Mouse (Mus musculus): ENCODE data around the gene Hkdc1.

The Hkdc1 gene

DNA sequence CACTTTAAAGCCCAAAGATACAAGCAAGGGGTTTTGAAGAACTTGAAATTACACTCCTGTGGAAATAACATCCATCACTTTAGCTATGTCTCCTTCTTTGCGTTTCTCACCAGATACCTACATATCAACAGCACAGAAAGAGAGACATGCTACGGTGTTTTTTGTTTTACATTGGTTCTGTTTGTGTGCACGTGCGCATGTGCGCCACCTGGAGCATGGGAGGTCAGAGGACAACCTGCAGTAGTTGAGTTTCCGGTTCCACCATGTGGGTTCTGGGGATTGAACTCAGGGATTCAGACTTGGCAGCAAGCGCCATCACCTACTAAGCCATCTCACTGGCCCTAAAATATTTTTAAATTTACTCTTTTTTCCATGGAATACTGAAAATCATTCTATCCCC lies 63.5 kb downstream of the Hkdc1 start:
- DNase-seq = no peak

DNA sequence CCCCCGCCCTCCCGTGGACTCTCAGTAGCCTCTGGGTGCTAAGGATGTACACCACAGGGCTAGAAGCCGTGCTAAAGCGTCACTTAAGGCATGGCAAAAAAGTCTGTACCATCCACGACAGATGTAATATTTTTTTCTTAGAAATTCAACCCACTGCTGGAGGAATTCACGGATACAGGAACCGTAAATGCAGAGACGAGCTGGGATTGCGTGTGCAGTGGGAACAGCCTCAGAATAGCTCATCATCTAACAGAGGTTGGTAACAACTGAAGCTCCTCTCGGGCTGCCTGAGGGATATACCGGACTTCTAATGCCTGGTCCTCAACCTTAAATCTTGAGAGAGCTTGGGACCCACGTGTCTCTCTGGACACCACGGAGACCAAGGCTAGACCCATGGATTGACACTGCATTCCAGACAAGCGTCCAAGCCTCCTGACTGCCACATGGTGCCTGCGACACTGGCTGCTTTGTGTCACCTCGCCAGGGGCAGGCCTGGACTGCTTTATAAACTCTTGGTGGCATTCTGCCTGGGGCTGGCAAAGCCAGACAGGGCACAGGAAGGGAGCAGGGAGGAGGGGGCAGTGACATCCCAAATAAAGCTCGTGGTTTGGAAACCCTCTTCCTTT lies 66.1 kb downstream of the Hkdc1 start:
- peak; percentile 76 for DNase-seq

DNA sequence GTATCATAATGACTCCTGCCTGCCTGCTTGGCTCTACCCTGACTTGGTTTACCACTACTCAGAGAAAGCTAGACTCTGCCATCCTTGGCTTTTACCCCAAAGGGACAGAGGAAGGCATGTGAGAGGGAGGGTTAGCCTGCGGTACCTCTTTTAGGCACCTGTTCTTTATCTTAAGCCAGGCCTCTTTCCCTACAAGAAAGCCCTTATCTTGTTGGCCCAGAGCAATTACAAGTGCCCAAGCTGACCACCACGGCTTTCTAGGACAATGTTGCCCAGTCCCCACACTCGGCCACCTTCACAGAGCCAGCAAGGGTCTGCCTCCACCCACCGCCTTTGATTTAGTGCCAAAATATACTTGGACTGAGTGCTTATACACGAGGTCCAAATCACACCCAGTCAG lies 77.1 kb downstream of the Hkdc1 start:
- no peak for DNase-seq

GRCm38 (mm10) chr10:62344004-62344752 lies 78.1 kb downstream of the Hkdc1 start:
- no peak for DNase-seq

DNA sequence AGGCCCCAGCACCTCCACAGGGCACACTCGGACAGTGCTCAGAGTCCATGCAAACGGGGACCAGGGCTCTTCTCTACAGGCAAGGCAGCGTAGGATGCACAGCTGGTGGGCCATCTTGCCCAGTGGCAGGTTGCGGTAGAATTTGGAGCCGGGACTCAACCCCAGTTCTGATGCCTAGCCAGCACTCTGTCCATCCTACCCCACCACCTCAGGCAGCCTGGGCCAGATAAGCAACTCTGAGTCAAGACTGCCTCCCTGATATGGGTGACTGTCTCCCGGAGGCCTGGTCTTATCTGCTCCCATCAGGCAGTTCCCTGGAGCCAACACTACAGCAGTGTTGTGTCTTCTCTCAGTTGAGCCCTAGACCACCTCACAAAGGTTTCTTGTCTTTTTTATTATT lies 79.8 kb downstream of the Hkdc1 start:
- no peak for DNase-seq

GRCm38 (mm10) chr10:62341956-62342355 lies 80.3 kb downstream of the Hkdc1 start:
- DNase-seq = no peak

GRCm38 (mm10) chr10:62340991-62341390 lies 81.3 kb downstream of the Hkdc1 start:
- DNase-seq = no peak

- DNase-seq = peak; percentile 98
These were observed 82.1 kb downstream of the Hkdc1 start for GRCm38 (mm10) chr10:62340095-62340731.

GRCm38 (mm10) chr10:62339211-62340094 lies 82.8 kb downstream of the Hkdc1 start:
- DNase-seq = peak; percentile 50

GRCm38 (mm10) chr10:62338626-62339025 lies 83.7 kb downstream of the Hkdc1 start:
- DNase-seq = no peak

- DNase-seq = no peak
These were observed 84.1 kb downstream of the Hkdc1 start for GRCm38 (mm10) chr10:62338176-62338575.

DNA sequence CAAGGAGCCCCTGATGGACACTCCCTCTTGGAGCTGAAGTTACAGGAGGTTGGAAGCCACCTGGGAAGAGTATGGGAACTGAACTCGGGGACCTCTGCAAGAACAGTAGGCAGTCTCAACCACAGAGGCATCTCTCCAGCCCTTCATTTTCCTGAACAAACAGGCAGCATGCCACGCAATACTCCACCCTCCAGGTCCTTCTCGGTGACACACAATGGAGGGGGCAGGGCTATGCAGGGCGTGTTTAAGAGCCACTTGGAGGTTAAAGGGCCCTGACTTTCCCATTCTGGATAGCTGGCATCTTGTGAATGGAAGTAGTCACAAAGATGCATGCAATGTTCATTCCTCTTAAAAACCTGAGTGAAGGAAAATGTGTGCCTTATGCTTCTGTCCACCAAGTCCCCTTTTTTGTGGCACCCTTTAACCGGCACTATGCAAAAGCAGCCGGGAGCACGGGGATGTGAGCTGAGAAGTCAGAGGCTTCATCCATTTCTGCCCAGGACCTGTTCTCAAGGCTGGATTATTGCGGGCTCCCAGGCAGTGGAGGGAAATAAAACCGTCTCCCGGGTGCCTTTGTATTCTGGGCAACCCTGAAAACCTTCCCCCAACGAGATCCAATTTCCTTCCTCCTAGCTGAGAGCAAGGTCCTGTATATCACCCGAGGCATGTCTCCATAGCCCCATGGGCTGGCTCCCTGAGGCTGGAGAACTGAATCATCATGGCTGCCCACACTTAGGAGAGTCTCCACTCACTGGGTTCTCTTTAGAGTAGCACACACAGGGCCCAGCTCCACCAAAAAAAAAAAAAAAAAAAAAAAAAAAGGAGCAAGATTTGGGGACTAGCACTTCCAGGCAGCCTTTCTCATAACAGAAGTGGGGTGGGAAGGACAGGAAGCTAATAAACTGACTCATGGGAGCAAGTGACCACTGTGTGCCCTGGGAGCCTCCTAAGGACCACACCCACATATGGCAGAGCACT lies 85.4 kb downstream of the Hkdc1 start:
- DNase-seq = no peak

DNA sequence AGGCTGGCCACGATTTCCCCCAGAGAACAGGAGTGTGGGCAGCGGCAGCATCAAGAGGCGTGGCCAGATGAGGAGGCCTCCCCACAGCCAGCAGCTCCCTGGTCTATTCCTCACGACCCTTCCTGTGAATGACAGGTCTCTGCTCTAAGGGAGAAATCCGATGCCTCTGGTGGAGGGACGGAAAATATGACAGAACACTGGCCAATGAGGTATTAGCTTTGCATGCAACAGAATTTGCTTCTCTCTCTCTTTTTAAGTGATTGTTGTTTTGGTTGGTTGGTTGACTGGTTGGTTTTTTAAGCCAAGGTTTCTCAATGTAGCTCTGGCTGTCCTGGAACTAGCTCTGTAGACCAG lies 86.9 kb downstream of the Hkdc1 start:
- no peak for DNase-seq

- no peak for DNase-seq
These were observed 87.4 kb downstream of the Hkdc1 start for GRCm38 (mm10) chr10:62334686-62335422.

DNA sequence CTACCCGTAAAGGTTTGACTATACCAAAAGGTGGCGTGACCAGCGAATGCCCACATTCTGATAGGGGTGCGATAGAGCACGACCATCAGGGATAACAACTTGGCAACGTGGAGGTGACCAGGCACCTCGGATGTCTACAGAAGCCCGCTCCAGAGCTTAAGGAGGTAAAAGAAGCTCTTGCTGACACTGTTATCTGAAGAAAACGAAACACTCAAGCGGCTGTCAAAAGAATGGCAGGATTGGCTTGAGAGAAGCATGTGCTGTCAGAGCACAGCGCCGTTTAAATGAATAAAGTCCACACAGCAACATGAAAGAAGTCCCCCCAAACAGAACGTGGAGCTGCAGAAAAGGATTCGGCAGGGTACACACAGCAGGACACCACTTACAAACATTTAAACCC lies 89.0 kb downstream of the Hkdc1 start:
- DNase-seq = no peak
